Mouse (Mus musculus) forebrain, embryonic 15.5 days (tissue): ENCODE data around the gene Fam219b. TPM values are rescaled to one million over a fixed set of nuclear protein-coding genes. Genes with fewer than 3 reads are reported as not detected.

ENCODE experiments used
- ATAC-seq: fragments of 200-750 bp; cut with Nextera tagmentation; replicated peaks from 2 replicates; pipeline ENCODE4 v1.8.0; 2017; ENCODE audit warnings: mild to moderate bottlenecking, moderate TSS enrichment, moderate library complexity
- H3K27ac ChIP-seq: fragments of 300-500 bp; sonication (generic); replicated peaks from 2 replicates; pipeline ENCODE4 v1.5.1; 2015; ENCODE audit warnings: mild to moderate bottlenecking, inconsistent platforms
- H3K27me3 ChIP-seq: fragments of 300-500 bp; sonication (generic); 2 replicates; pipeline ENCODE4 v1.6.1; 2015; ENCODE audit warnings: inconsistent platforms
- H3K36me3 ChIP-seq: fragments of 300-500 bp; sonication (generic); 2 replicates; pipeline ENCODE4 v1.6.1; 2015; ENCODE audit warnings: mild to moderate bottlenecking, inconsistent platforms
- H3K4me1 ChIP-seq: fragments of 300-500 bp; sonication (generic); 2 replicates; pipeline ENCODE4 v1.6.1; 2015; ENCODE audit warnings: inconsistent platforms
- H3K4me2 ChIP-seq: fragments of 300-500 bp; sonication (generic); replicated peaks from 2 replicates; pipeline ENCODE4 v1.6.1; 2015; ENCODE audit warnings: mild to moderate bottlenecking, inconsistent platforms
- H3K4me3 ChIP-seq: fragments of 300-500 bp; sonication (generic); 2 replicates; pipeline ENCODE4 v1.5.1; 2015; ENCODE audit warnings: mild to moderate bottlenecking, inconsistent platforms
- H3K9ac ChIP-seq: fragments of 300-500 bp; sonication (generic); replicated peaks from 2 replicates; pipeline ENCODE4 v1.6.1; 2015; ENCODE audit warnings: mild to moderate bottlenecking, inconsistent platforms
- H3K9me3 ChIP-seq: fragments of 300-500 bp; sonication (generic); 2 replicates; pipeline ENCODE4 v1.6.1; 2016; ENCODE audit warnings: inconsistent platforms
- WGBS: fragments of 180-500 bp; shearing (Covaris S2); methylation state at CpG from one replicate; pipeline ENCODE4 v1.1.7; 2015; ENCODE audit warnings: mixed read lengths; 5-methylcytosine and 5-hydroxymethylcytosine counted together
- polyA plus RNA-seq: library from polyadenylated mRNA; unstranded; fragments of >200 nt; fragmentation: Nextera tagmentation; extraction: Ambion mirVana; gene quantifications from 2 replicates; pipeline ENCODE4 v1.2.1, GENCODE M21; 2015

Gene Fam219b
- polyA plus RNA-seq = 24.1 and 26.2 TPM in 2 replicates

DNA sequence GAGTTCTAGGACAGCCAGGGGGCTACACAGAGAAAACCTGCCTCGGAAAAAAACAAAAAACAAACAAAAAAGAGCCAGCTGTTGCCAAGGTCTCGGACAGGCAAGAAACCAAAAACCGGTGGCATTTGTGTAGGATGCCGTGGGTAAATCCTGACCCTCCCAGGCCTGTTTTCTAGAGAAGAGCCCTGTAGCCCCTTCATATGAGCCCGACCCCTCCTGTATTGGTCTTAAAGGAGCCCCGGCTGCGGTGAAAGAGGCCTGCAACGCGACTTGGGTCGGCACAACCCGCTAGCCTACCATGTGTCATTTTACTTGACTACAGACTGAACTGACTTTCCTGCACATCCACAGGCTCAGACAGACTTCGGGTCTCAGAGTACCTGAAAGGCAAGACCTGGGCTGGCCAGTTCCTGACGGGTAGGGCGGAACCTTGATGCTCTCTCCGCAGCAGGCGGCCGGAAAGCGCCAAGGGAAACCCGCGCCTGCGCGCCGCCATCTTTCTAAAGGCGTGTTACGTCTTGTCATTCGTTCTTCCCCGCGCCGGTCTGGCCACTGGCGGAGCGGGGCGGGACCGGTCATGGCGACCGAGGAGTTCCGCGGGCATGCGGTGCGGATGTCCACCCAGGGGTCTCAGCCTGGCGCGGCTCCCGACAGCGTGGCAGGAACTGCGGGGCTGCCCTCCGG is at the start of gene Fam219b:
Gene Fam219b (plus strand): TSS at position 485 of the 684 bp plus-strand sequence.
- Histone ChIP-seq H3K27ac (peak within 1 kb of the TSS; percentile 83), H3K36me3 (peaks cover 52% of the 10 kb centered on the region)
- 2% methylated on average over 45 of the region's 45 CpGs for WGBS

DNA sequence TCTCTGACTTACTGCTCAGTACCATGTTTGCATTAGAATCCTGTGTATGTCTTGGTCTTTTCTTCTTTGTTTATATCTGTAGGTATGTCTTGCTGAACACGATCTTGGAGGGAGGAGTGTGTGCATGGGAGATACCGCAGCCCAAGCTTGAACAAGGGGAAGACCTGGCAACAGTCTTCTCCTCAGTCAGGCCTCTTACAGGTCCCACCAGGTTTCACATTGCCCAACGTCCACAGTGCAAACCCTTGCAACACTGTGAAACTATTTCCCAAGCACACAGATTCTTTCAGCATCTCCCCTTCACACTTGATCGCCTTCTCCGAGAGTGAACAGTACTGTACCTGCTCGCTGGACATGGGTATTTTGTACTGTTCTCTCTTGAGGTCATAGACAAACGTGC is 49.5 kb upstream of the Fam219b start:
- 72% methylated on average over 7 of the region's 7 CpGs for WGBS
- Histone ChIP-seq H3K4me1 (peaks cover 3% of the 10 kb centered on the region; the same call in 1 of the 2 replicates), H3K27ac (no peak overlapping the region), H3K4me2 (no peak overlapping the region), H3K4me3 (no peak overlapping the region), H3K9ac (no peak overlapping the region), H3K9me3 (no peaks in the 10 kb centered on the region), H3K27me3 (no peaks in the 10 kb centered on the region), H3K36me3 (no peaks in the 10 kb centered on the region)
- ATAC-seq = no peak

More for the DNA sequence above, at the start of gene Fam219b:
- Histone ChIP-seq H3K4me2 (peak within 1 kb of the TSS; percentile 70), H3K4me3 (peak within 1 kb of the TSS; percentile 69), H3K9ac (peak within 1 kb of the TSS; percentile 78), H3K4me1 (peaks cover 22% of the 10 kb centered on the region), H3K27me3 (no peaks in the 10 kb centered on the region), H3K9me3 (no peaks in the 10 kb centered on the region)
- peak; percentile 88 for ATAC-seq

DNA sequence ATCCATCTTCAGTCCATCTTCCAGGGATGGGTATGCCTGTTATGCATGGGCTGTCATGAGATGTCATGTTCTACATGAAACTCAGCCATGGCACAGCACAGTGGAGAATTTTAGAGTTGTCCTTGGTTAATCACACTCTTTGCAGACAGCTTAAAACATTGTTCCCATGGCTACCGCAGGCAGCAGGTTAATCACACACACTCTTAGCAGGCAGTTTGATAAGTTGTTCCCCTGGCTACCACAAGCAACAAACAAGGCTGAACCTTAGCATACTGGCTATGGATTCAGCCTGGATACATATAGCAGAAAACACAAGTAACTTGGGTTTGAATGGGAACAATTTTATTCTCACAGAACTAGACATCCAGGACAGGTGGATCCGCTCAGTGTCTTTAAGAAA is 43.8 kb upstream of the Fam219b start:
- 93% methylated on average over 2 of the region's 2 CpGs for WGBS
- ATAC-seq = no peak

DNA sequence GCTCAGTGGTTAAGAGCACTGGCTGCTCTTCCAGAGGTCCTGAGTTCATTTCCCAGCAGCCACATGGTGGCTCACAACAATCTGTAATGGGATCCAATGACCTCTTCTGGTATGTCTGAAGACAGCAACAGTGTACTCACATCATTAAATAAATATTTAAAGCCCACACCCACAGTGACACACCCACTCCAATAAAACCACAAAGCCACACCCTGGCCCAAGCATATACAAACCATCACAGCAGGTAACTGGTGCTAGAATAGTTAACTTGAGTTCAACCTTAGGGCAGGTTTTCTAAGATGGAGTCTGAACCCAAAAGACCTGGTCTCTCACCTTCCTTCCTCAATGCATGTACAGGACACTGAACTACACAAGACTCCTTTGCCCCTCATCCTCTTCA is 42.4 kb upstream of the Fam219b start:
- H3K27me3 ChIP-seq = no peaks in the 10 kb centered on the region
- no peak for ATAC-seq
- H3K4me3 ChIP-seq = no peak overlapping the region
- no peak overlapping the region for H3K27ac ChIP-seq
- H3K36me3 ChIP-seq = no peaks in the 10 kb centered on the region
- H3K4me2 ChIP-seq = no peak overlapping the region
- peaks cover 17% of the 10 kb centered on the region for H3K4me1 ChIP-seq
- no peak overlapping the region for H3K9ac ChIP-seq
- no peaks in the 10 kb centered on the region for H3K9me3 ChIP-seq

More for the DNA sequence above, 43.8 kb upstream of the Fam219b start:
- Histone ChIP-seq H3K27me3 (no peaks in the 10 kb centered on the region), H3K36me3 (no peaks in the 10 kb centered on the region), H3K27ac (no peak overlapping the region), H3K4me2 (no peak overlapping the region), H3K9ac (no peak overlapping the region), H3K9me3 (no peaks in the 10 kb centered on the region), H3K4me1 (peaks cover 9% of the 10 kb centered on the region), H3K4me3 (no peak overlapping the region)

DNA sequence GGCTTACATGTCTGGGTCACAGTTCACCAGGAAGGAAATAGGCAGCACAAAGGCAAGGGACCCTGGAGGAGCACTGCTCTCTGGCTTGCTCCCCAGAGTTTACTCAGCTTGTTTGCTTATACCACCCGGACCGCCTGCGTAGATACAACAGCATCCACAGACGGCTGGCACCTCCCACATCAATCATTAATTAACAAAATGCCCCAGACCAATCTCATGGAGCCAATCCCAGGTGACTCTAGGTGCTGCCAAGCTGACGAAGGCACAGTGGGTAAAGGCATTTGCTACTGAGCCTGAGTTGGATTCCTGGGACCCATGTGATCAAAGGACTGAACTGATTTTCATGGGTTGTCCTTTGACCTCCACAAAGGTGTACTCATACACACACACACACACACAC is 40.1 kb upstream of the Fam219b start:
- Histone ChIP-seq H3K9me3 (no peaks in the 10 kb centered on the region), H3K9ac (no peak overlapping the region), H3K27ac (peak overlapping the region; percentile 77; the same call in 1 of the 2 replicates), H3K4me1 (peaks cover 38% of the 10 kb centered on the region), H3K27me3 (no peaks in the 10 kb centered on the region), H3K4me3 (no peak overlapping the region), H3K36me3 (no peaks in the 10 kb centered on the region), H3K4me2 (no peak overlapping the region)
- 50% methylated on average over 5 of the region's 5 CpGs for WGBS
- no peak for ATAC-seq

DNA sequence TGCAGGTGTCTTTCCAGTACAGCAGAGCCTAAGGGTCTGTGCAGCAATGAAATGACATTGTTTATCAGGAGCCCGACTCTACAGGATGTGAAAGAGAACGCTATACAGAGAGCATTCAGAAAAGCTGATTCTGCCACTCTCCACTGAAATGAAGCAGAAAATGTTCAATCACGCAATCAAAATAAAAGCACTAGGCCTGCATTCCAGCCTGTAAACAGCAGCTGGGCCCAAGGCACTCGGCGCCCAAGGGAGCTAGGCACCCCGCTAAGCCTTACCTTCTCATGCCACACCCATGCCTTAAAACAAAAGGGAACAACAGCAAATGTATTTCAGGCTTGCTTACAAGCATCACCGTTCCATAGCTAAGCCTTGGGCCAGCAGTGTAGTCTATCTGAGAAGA is 38.8 kb upstream of the Fam219b start:
- peaks cover 51% of the 10 kb centered on the region for H3K4me1 ChIP-seq
- ATAC-seq = no peak
- peak overlapping the region; percentile 13; the same call in 1 of the 2 replicates for H3K4me2 ChIP-seq
- H3K27ac ChIP-seq = peak overlapping the region; percentile 77
- H3K27me3 ChIP-seq = peaks cover 5% of the 10 kb centered on the region
- H3K36me3 ChIP-seq = no peaks in the 10 kb centered on the region
- no peaks in the 10 kb centered on the region for H3K9me3 ChIP-seq
- 24% methylated on average over 7 of the region's 7 CpGs for WGBS
- 0 out of 2 replicates have a peak overlapping the region, but pooled peaks have one; percentile 19 for H3K9ac ChIP-seq
- H3K4me3 ChIP-seq = no peak overlapping the region

DNA sequence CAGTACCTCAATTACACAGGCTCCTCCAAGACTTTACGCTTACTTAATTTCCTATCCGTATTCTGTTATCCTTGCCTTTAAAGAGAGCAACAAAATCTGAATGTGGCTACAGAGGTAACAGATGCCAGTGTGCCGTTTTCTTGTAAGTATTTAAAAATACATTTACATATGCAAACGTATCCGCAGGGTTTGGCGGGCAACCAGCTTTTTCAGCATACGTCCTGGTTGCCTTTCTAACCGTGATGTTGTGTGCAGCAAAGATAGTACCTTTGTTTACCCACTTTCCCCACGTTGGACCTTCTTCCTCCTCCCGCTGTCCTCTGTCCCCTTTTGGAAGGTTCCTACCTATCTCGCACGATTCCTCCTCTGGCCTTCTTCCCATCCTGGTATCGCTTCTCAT is 35.9 kb upstream of the Fam219b start:
- Histone ChIP-seq H3K36me3 (no peaks in the 10 kb centered on the region), H3K4me3 (peak overlapping the region; percentile 46), H3K9me3 (no peaks in the 10 kb centered on the region), H3K9ac (peak overlapping the region; percentile 28), H3K4me2 (peak overlapping the region; percentile 90), H3K27me3 (peaks cover 32% of the 10 kb centered on the region), H3K27ac (peak overlapping the region; percentile 94), H3K4me1 (peaks cover 80% of the 10 kb centered on the region)
- WGBS = 2% methylated on average over 13 of the region's 13 CpGs
- ATAC-seq = peak; percentile 11

DNA sequence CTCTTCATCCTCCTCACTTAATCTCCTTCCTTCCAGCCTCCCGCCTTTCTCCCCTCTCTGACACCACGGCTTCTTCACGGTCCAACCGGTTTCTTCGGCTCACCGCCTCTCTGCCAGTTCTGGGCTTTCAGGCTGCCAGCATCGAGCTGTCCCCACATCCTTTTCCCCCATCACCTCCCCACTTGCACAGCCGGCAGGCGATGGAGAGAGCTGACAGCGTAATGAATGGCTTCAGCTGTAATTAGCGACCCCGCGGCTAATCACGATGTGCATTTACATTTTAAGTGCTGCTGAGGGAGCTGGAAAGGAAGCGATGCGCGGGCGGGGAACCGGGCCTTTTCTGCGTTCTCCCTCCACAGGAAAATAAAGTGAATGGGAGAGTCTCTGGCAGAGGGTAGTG is 35.5 kb upstream of the Fam219b start:
- peak overlapping the region; percentile 46 for H3K4me3 ChIP-seq
- H3K4me2 ChIP-seq = peak overlapping the region; percentile 90
- H3K36me3 ChIP-seq = no peaks in the 10 kb centered on the region
- peak; percentile 84 for ATAC-seq
- WGBS = 1% methylated on average over 20 of the region's 20 CpGs
- H3K27ac ChIP-seq = peak overlapping the region; percentile 94
- H3K9me3 ChIP-seq = no peaks in the 10 kb centered on the region
- H3K27me3 ChIP-seq = peaks cover 34% of the 10 kb centered on the region
- peak overlapping the region; percentile 28 for H3K9ac ChIP-seq
- H3K4me1 ChIP-seq = peaks cover 80% of the 10 kb centered on the region

DNA sequence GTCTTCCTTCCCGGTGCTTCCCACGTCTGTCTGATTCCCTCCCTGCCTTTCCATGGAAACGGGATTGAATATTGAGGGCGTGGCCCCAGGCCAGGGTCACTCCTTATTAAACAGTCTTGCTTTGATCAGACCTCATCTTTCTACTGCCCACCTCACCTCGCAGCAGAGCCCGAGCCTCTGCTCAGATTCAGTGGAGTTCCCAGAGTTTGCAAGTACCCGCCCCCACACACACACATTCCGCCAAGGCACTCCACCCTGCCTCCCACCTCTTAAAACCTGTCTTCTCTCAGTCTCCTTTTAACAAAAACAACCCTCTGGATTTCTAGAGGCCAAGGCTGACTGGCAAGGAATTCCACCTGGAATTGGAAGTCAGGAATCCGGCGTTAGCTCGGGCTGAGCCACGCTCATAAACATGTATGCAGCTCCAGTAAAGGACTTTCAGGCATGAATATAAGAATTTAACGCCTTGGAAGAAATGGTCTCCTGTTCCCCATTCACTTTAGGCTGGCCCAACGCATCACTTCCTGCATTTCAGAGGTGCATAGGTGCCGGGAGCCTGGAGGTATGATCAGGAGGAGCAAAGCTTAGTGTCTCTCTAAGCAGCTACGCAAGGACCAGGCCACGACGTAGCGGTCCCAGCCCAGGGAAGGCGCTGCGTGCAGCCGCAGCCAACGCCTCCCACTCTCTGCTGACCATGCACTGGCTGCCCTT is 34.3 kb upstream of the Fam219b start:
- Histone ChIP-seq H3K4me2 (peak overlapping the region; percentile 90), H3K4me3 (peak overlapping the region; percentile 46), H3K36me3 (no peaks in the 10 kb centered on the region), H3K27ac (peak overlapping the region; percentile 94), H3K9me3 (no peaks in the 10 kb centered on the region), H3K4me1 (peaks cover 76% of the 10 kb centered on the region), H3K27me3 (peaks cover 34% of the 10 kb centered on the region), H3K9ac (peak overlapping the region; percentile 50)
- ATAC-seq = no peak
- 7% methylated on average over 23 of the region's 23 CpGs for WGBS

DNA sequence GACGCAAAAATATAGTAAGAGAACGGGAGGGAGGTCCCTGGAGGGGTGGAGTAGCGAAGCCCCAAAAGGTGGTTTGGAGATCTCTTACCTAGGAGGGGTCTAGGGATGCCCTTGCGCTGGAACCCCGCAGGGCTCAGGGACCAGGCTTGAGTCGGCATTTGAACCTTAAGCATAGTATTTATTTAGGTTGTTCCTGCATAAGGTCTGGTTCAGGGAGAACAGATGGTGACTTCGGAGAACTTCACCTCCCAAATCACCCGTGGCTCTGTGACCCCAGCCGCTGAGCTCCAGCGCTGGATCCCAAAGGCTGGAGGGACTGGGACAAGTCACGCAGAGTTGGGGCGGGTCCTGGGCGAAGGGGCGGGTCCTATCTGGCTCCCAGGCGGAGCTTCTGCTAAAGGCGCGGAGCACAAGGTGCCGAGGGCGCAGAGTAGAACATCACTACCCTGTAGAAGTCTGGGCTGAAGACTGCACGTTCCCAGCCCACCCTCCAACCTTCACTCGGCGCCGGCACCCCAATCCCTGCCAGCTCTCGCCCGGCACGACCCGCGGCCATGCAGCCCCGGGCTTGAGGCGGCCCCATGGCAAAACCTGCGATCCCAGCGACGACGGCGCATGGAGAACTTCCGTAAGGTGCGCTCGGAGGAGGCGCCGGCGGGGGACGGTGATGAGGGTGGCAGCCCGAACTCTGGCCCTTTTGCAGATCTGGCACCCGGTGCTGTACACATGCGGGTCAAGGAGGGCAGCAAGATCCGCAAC is 33.5 kb upstream of the Fam219b start, which contains the start of gene Rpp25:
Gene Rpp25 (plus strand): TSS at position 405 of the 759 bp plus-strand sequence.
- under 1% methylated on average over 46 of the region's 46 CpGs for WGBS
- H3K4me2 ChIP-seq = peak within 1 kb of the TSS; percentile 90

DNA sequence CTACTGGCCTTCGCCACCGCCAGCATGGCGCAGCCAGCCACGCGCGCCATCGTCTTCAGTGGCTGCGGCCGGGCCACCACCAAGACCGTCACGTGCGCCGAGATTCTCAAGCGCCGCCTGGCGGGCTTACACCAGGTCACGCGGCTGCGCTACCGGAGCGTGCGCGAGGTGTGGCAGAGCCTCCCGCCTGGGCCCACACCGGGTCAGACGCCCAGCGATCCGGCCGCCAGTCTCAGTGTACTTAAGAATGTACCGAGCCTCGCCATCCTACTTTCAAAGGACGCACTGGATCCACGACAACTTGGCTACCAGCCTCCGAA is 33.0 kb upstream of the Fam219b start:
- peak overlapping the region; percentile 90 for H3K4me2 ChIP-seq
- peaks cover 66% of the 10 kb centered on the region for H3K4me1 ChIP-seq
- H3K9me3 ChIP-seq = no peaks in the 10 kb centered on the region
- peaks cover 34% of the 10 kb centered on the region for H3K27me3 ChIP-seq
- peak overlapping the region; percentile 94 for H3K27ac ChIP-seq
- under 1% methylated on average over 34 of the region's 34 CpGs for WGBS
- ATAC-seq = peak; percentile 42
- H3K4me3 ChIP-seq = peak overlapping the region; percentile 46
- H3K36me3 ChIP-seq = no peaks in the 10 kb centered on the region
- H3K9ac ChIP-seq = peak overlapping the region; percentile 50

More for the DNA sequence above, 33.5 kb upstream of the Fam219b start, which contains the start of gene Rpp25:
- H3K9ac ChIP-seq = peak within 1 kb of the TSS; percentile 50
- peaks cover 34% of the 10 kb centered on the region for H3K27me3 ChIP-seq
- peaks cover 68% of the 10 kb centered on the region for H3K4me1 ChIP-seq
- no peaks in the 10 kb centered on the region for H3K36me3 ChIP-seq
- peak within 1 kb of the TSS; percentile 94 for H3K27ac ChIP-seq
- H3K4me3 ChIP-seq = peak within 1 kb of the TSS; percentile 46
- ATAC-seq = peak; percentile 55
- H3K9me3 ChIP-seq = no peaks in the 10 kb centered on the region

DNA sequence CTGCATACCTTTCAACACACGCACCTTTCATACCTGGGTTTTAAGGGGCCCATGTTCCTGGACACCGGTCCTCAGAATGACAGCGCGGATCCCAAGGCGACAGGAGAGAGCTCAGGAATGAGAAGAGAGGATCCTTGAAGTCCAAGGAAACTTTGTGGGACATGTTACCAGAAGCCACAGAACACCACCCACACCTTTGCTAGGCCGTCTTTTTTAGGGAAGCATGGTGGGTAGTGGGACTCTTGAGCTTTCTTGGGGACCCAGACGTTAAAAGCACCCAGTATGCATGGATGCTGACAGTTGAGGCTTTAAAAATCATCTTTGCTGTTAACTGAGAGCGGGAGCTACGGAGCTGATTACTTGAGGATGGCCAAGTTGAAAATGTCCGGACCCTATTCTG is 32.4 kb upstream of the Fam219b start:
- no peaks in the 10 kb centered on the region for H3K9me3 ChIP-seq
- no peak for ATAC-seq
- no peak overlapping the region for H3K9ac ChIP-seq
- peak overlapping the region; percentile 90 for H3K4me2 ChIP-seq
- peak overlapping the region; percentile 79 for H3K27ac ChIP-seq
- no peaks in the 10 kb centered on the region for H3K36me3 ChIP-seq
- WGBS = 51% methylated on average over 10 of the region's 10 CpGs
- H3K4me1 ChIP-seq = peaks cover 62% of the 10 kb centered on the region
- peaks cover 34% of the 10 kb centered on the region for H3K27me3 ChIP-seq
- H3K4me3 ChIP-seq = peak overlapping the region; percentile 46
